Mouse (Mus musculus) brain, adult 2 months (tissue): ENCODE measurements around the gene Gm42715.
"Not testable (repeated sequence)": the region's sequence is repeated elsewhere in the genome, so short reads cannot be mapped to it uniquely, and the experiment has no call there.

Source experiments
- DNase-seq: peaks from one replicate; pipeline ENCODE4 v3.0.0; 2011; ENCODE audit warnings: low read depth, low spot score

The Gm42715 gene

GRCm38 (mm10) chr7:127497382-127497781, 22.0 kb upstream of the Gm42715 start:
- no peak for DNase-seq

DNA sequence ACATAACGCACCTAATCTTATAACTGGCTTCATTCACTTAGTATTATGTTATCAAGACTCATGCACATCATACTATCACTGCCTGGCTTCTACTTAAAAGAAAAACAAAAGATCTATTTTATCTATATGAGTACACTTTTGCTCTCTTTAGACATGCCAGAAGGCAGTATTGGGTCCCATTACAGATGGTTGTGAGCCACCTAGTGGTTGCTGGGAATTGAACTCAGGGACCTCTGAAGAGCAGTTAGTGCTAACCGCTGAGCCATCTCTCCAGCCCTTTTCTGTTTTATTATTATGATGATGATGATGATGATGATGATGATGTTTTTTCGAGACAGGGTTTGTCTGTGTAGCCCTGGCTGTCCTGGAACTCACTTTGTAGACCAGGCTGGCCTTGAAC, 21.0 kb upstream of the Gm42715 start:
- DNase-seq = peak; percentile 66

DNA sequence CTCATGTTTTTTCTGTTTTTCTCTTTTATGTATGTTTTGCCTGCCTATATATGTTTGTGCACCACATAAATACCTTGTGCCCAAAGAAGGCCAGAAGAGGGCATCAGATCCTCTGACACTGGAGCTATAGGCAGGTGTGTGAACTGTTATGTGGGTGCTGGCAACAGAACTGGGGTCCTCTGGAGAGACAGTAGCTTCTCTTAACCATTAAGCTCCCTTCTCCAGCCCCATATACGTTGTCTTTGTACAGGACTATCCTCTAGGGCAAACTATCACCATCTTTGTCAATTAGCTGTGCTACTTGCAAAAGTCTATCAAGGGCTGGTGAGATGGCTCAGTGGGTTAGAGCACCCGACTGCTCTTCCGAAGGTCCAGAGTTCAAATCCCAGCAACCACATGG, 11.1 kb upstream of the Gm42715 start:
- no peak for DNase-seq

DNA sequence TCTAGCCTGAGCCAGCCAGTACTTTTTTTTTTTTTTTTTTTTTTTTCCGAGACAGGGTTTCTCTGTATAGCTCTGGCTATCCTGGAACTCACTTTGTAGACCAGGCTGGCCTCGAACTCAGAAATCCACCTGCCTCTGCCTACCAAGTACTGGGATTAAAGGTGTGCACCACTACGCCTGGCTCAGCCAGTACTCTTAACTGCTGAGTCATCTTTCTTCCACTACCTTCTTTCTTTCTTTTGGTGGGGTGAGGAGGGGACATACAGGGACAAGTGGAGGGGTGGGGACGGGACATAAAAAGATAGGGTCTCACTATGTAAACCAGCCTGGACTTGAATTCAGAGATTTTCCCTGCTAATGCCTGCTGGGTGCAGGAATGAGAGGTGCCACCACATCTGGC, 9.6 kb upstream of the Gm42715 start:
- DNase-seq = not testable (repeated sequence)

DNA sequence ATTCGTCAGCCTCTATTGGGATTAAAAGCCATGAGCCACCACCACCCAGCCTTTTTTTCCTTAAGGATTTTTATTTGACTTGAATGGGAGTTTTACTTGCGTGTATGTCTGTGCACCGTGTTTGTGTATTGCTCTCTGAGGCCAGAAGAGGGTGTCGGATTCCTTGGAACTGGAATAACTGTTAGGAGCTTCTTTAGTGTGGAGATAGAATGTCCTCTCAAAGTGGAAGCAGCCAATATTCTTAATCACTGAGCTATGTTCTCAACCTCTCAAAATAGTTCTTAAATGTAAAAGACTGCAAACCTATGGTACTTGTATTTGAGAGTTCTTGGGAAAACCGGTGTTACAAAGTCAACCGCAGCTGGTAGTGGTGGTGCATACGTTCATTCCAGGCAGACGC, 8.1 kb upstream of the Gm42715 start:
- peak; percentile 63 for DNase-seq

DNA sequence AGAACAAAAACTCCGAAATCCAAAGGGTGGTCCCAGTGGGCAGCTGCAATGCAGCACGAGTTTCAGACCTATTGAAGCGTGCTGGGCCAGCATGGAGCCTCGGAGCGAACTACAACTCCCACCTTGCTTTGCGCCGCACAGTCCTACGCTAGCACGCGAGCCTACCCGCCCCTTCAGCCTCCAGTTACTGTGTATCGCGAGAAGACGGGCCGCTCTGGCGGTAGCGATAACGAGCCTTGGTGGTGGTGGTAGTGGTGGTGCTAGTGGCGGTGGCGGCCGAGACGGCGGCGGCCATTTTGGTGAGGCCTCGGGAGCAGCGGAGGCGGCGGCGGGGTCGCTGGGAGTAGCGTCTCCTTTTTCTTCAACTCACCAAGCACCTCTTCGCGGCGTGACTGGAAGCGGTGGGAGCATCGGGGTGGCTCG, 7.6 kb upstream of the Gm42715 start, which contains the start of gene Srcap:
Srcap (plus strand) TSS at position 176 of the 423 bp plus-strand sequence.
- peak; percentile 99 for DNase-seq

DNA sequence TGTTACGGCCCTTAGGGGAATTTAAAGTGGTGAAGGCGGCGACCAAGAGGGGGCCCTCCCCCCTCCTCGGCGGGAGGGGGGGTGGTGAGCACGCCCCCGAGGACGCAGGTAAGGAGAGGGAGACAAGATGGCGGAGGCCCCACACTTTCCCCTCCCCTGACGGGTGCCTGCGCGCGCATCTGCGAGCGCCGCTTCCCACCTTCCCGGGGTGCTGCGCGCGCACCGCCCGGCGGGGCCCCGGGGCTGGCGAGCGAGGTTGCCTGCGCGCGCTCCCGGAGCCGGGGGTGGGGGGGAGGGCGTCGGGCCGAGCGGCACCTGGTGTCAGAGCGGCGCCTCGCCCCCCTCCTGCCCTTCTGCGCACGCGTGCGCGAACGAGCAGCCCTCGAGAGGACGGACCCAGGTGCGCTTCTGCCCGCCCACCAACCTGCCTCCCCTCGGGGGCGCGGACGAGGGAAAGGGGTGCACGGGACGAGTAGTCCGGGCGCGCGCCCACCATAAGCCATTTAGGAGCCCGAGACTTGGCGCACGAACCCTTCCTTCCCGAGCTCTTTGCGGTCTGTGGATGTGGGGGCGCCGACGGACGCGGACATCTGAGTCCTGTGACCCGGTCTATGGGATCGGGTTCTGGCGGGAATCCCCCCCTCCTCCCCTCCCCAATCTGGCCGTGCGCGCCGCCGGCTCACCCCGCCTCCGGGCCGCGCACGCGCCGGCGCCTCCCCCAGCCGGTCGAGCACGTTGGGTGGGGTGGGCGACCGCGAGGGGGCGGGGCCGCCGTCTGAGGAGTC, 7.0 kb upstream of the Gm42715 start:
- peak; percentile 93 for DNase-seq

DNA sequence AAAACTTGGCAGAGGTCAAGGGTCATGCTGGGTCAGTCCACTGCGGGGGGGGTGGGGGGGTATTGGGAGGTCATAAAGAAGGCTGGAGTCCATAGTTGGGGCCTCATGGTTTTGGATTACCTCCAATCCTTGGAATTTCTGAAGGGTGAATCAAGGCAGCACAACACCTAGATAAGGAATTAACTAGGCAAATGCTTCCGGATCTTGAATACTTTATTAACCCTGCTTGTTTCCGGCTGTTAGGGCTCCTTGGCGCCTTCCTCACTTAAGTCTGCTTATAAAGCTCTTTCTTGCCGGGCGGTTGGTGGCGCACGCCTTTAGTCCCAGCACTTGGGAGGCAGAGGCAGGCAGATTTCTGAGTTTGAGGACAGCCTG, 6.4 kb upstream of the Gm42715 start:
- DNase-seq = no peak

DNA sequence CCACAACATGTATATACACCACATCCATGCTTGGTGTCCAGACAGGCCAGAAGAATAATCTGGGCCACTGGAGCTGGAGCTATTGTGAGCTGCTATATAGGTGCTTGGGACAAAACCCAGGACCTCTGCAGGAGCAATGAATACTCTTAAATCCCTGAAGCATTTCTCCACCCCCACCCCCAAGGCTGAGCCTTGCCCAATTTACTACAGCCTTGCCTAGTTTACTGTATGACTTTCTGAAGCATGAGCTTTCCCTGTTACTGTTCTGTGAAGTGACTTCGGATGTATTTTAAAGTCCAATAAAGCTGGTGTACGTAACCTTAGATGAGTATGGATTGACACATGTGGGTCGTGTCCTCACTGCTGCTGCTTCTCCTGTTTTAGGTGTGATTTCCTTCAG, 5.6 kb upstream of the Gm42715 start:
- no peak for DNase-seq

DNA sequence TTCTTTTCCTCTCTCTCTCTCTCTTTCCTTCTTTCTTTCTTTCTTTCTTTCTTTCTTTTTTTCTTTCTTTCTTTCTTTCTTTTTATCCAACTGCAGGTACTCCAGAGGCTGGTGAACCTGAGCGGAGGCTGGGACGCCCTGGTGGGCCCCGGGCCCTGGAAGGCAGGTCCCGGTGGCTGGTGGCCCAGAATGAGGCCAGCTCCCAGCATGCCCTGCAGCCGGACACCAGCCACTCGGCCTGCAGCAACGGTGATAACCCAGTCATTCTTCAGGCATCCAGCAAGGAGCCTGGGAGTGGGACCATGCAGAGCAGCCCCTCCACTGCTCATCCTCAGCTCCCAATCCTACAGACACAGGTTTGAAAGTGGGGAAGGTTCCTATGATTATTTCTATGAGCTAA, 3.5 kb upstream of the Gm42715 start:
- no peak for DNase-seq

DNA sequence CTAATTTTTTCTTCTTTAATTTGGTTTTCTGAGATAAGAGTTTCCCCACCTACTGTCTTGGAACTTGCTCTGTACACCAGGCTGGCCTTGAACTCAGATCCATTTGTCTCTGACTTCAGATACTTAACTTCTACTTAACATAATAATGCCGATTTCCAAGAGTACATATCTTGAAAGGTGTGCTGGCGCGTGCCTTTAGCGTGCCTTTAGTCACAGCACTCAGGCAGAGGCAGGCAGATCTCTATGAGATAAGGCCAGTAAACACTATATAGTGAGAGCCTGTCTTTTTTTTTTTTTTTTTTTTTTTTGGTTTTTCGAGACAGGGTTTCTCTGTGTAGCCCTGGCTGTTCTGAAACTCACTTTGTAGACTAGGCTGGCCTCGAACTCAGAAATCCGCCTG, 3.0 kb upstream of the Gm42715 start:
- no peak for DNase-seq

DNA sequence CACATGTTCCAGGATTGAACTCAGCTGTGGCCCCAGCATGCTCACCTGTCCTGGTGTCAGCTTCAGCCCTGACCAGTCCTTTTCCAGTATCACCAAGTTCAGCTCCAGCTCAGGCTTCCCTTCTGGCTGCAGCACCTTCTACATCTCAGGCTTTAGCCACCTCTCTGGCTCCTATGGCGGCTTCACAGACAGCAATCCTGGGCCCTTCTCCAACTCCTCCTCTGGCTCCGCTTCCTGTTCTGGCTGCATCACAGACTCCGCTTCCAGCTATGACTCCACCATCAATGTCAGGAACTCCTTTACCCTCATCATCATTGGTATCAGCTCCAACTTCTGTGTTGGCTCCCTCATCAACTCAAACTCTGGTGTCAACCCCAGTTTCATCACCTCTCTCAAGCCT, 22.3 kb downstream of the Gm42715 start:
- peak; percentile 60 for DNase-seq

DNA sequence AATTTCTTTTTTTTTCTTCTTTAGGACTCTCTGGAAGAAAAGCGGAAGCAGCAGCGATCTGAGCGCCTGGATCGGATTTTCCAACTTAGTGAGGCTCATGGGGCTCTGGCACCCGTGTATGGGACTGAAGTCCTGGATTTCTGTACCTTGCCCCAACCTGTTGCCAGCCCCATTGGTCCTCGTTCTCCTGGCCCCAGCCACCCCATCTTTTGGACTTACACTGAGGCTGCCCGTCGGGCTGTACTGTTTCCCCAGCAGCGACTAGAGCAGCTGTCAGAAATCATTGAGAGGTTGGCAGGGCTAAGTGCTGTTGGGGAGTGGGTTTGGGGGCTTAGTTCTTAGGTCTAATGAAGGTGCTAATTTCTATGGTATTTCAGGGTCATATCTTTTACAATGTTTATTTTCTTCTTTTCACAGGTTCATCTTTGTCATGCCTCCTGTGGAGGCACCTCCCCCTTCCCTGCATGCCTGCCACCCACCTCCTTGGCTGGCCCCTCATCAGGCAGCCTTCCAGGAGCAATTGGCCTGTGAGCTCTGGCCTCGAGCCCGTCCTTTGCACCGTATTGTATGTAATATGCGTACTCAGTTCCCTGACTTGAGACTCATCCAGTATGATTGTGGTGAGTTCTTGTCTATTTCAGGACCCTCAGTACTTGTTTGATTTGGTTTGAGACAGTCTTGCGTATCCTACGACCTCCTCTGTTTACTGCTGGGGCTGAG, 29.9 kb downstream of the Gm42715 start:
- peak; percentile 78 for DNase-seq

GRCm38 (mm10) chr7:127551558-127551957, 32.2 kb downstream of the Gm42715 start:
- no peak for DNase-seq

GRCm38 (mm10) chr7:127560580-127560979, 41.2 kb downstream of the Gm42715 start:
- no peak for DNase-seq

GRCm38 (mm10) chr7:127561340-127561858, 42.0 kb downstream of the Gm42715 start, which contains the start of gene Tmem265:
TSS of gene Tmem265 (plus strand) at chr7:127561390.
- no peak for DNase-seq

DNA sequence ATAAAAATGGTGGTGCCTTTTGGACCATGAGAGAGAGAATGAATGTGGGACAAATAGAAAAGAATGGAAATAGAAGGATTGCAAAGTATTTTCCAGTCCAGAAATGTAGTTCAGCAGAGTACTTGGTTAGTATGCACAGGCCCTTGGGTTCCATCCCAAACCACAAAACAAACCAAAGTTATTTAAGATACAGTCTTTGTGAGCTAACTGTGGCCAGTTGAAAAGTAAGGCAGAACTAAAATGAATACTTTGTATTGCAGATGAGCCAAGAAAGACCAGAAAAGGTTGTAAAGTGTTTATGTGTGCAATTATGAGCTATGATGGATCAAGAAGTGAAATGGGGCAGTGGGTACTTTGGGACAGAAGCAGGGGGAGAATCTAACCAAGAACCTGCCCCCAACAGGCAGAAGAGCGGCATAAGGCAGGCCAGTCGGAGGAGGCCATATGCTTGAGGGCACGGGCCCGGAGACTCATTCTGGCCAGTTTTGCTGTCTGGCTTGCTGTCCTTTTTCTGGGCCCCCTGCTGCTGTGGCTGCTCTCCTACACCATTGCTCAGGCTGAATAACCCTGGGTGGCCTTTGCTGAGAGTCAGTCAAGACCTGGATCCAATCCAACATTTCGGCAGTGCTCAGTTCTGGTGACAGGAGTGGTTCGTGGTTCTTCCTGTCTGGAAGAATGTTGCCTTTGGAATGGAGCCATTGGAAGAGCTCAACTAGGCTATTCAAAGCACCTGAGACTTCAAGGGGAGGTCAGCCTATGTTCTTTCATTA, 45.2 kb downstream of the Gm42715 start:
- peak; percentile 98 for DNase-seq

GRCm38 (mm10) chr7:127572895-127573471, 53.6 kb downstream of the Gm42715 start, which contains the start of gene Phkg2:
TSS of gene Phkg2 (plus strand) at chr7:127573340.
- peak; percentile 100 for DNase-seq

DNA sequence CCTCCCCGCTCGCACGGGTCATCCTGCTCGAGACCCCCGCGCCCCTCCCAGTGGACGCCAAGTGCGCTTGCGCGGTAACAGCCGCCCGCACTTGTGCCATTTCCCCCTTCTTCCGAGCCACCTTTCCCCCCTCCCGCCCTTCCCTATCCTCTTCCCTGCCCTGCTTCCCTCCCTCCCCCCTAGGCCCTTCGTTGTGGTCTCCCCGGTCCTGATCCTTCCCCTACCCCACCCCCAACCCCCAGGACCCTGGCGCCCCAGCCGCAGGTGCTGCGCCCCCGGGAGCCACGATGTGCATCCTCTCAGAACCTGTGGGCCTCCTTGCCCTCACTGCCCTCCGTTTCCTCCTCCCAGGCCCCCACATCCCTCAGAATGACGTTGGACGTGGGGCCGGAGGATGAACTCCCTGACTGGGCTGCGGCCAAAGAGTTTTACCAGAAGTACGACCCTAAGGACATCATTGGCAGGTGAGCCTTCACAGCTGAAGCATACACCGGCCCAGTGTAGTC, 54.2 kb downstream of the Gm42715 start:
- DNase-seq = peak; percentile 25

- DNase-seq = no peak
These were observed 54.7 kb downstream of the Gm42715 start for GRCm38 (mm10) chr7:127574115-127574514.

DNA sequence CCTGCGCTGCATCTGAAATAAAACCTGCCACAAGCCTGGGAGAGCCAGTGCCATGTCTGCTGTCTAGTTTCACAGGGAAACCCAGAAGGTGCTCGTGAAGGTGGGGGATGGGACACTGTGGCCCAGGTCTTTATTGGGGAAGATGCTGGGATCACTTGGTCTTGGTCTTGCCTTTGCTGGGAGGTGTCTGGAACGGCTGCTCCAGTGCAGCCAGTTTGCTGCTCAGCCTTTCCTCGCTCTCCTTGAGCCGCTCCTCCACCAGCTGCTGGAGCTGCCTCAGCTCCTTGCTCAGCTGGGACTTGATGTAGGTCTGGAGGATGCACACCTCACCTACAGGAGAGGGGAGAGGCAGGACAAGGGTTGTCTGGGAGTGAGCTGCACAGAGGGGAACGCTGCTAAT, 63.9 kb downstream of the Gm42715 start:
- no peak for DNase-seq
